Mouse (Mus musculus): ENCODE results near the gene 4930432K21Rik. TPM values are rescaled to one million over a fixed set of nuclear protein-coding genes. Genes with fewer than 3 reads are reported as not detected.

The 4930432K21Rik gene
- polyA plus RNA-seq, 1 experiment from 2014 or later, result 0.53 TPM

GRCm38 (mm10) chr8:84106216-84107040, 41.4 kb upstream of the 4930432K21Rik start:
- Histone ChIP-seq H3K36me3 (replicated peaks; ENCODE audit: control insufficient read depth, insufficient read depth, low read depth, low read length) (no peaks in the 10 kb centered on the region), H3K9me3 (replicated peaks; ENCODE audit: control insufficient read depth, low read length) (no peaks in the 10 kb centered on the region), H3K4me2 (ENCODE audit: low read depth, low read length) (no peak overlapping the region), H3K4me3 (ENCODE audit: low read depth, low read length) (no peak overlapping the region), H3K27ac (replicated peaks; ENCODE audit: low read depth, low read length) (no peak overlapping the region), H3K27me3 (ENCODE audit: control insufficient read depth, insufficient read depth, low read length) (no peaks in the 10 kb centered on the region), H3K4me1 (ENCODE audit: control insufficient read depth, insufficient read depth, low read length) (peaks cover 4% of the 10 kb centered on the region; the same call in 1 of the 2 replicates), H3K9ac (replicated peaks; ENCODE audit: low read length) (no peak overlapping the region)
- no peak for DNase-seq (ENCODE audit: low spot score)
- WGBS, result 91% methylated on average over 6 of the region's 6 CpGs
- no peak for ATAC-seq (replicated peaks; ENCODE audit: insufficient number of reproducible peaks, low FRiP score, low TSS enrichment, low read depth)

- no peak for DNase-seq (ENCODE audit: low spot score)
- Histone ChIP-seq H3K9ac (replicated peaks; ENCODE audit: low read length) (no peak overlapping the region), H3K4me2 (ENCODE audit: low read depth, low read length) (no peak overlapping the region), H3K36me3 (replicated peaks; ENCODE audit: control insufficient read depth, insufficient read depth, low read depth, low read length) (no peaks in the 10 kb centered on the region), H3K4me1 (ENCODE audit: control insufficient read depth, insufficient read depth, low read length) (no peaks in the 10 kb centered on the region), H3K9me3 (replicated peaks; ENCODE audit: control insufficient read depth, low read length) (no peaks in the 10 kb centered on the region), H3K27ac (replicated peaks; ENCODE audit: low read depth, low read length) (no peak overlapping the region), H3K4me3 (ENCODE audit: low read depth, low read length) (no peak overlapping the region), H3K27me3 (ENCODE audit: control insufficient read depth, insufficient read depth, low read length) (no peaks in the 10 kb centered on the region)
- WGBS, result 82% methylated on average over 6 of the region's 6 CpGs
- ATAC-seq (replicated peaks; ENCODE audit: insufficient number of reproducible peaks, low FRiP score, low TSS enrichment, low read depth), result no peak
Measured at GRCm38 (mm10) chr8:84115646-84116045, 32.2 kb upstream of the 4930432K21Rik start.

- H3K27me3 ChIP-seq (ENCODE audit: control insufficient read depth, insufficient read depth, low read length), result no peaks in the 10 kb centered on the region
- no peaks in the 10 kb centered on the region for H3K36me3 ChIP-seq (replicated peaks; ENCODE audit: control insufficient read depth, insufficient read depth, low read depth, low read length)
- no peak overlapping the region for H3K4me2 ChIP-seq (ENCODE audit: low read depth, low read length)
- H3K9ac ChIP-seq (replicated peaks; ENCODE audit: low read length), result no peak overlapping the region
- no peak overlapping the region for H3K4me3 ChIP-seq (ENCODE audit: low read depth, low read length)
- ATAC-seq (replicated peaks; ENCODE audit: insufficient number of reproducible peaks, low FRiP score, low TSS enrichment, low read depth) (no peak), DNase-seq (ENCODE audit: low spot score) (no peak)
- no peak overlapping the region for H3K27ac ChIP-seq (replicated peaks; ENCODE audit: low read depth, low read length)
- no peaks in the 10 kb centered on the region for H3K4me1 ChIP-seq (ENCODE audit: control insufficient read depth, insufficient read depth, low read length)
- no peaks in the 10 kb centered on the region for H3K9me3 ChIP-seq (replicated peaks; ENCODE audit: control insufficient read depth, low read length)
- 87% methylated on average over 3 of the region's 3 CpGs for WGBS
Measured at GRCm38 (mm10) chr8:84122151-84122550, 25.7 kb upstream of the 4930432K21Rik start.

- no peak within 1 kb of the TSS for H3K4me2 ChIP-seq (ENCODE audit: low read depth, low read length)
- no peak within 1 kb of the TSS for H3K27ac ChIP-seq (replicated peaks; ENCODE audit: low read depth, low read length)
- no peaks in the 10 kb centered on the region for H3K9me3 ChIP-seq (replicated peaks; ENCODE audit: control insufficient read depth, low read length)
- no peak for DNase-seq (ENCODE audit: low spot score)
- no peaks in the 10 kb centered on the region for H3K4me1 ChIP-seq (ENCODE audit: control insufficient read depth, insufficient read depth, low read length)
- no peak for ATAC-seq (replicated peaks; ENCODE audit: insufficient number of reproducible peaks, low FRiP score, low TSS enrichment, low read depth)
- H3K27me3 ChIP-seq (ENCODE audit: control insufficient read depth, insufficient read depth, low read length), result no peaks in the 10 kb centered on the region
- WGBS, result 48% methylated on average over 9 of the region's 9 CpGs
- H3K36me3 ChIP-seq (replicated peaks; ENCODE audit: control insufficient read depth, insufficient read depth, low read depth, low read length), result no peaks in the 10 kb centered on the region
- no peak within 1 kb of the TSS for H3K9ac ChIP-seq (replicated peaks; ENCODE audit: low read length)
- no peak within 1 kb of the TSS for H3K4me3 ChIP-seq (ENCODE audit: low read depth, low read length)
Measured at GRCm38 (mm10) chr8:84125656-84126055, 22.2 kb upstream of the 4930432K21Rik start, which contains the start of gene Podnl1. Gene Podnl1 (plus strand): TSS chr8:84125989.

GRCm38 (mm10) chr8:84126742-84127141, 21.1 kb upstream of the 4930432K21Rik start:
- no peak for DNase-seq (ENCODE audit: low spot score)
- Histone ChIP-seq H3K4me1 (ENCODE audit: control insufficient read depth, insufficient read depth, low read length) (no peaks in the 10 kb centered on the region), H3K27me3 (ENCODE audit: control insufficient read depth, insufficient read depth, low read length) (no peaks in the 10 kb centered on the region), H3K36me3 (replicated peaks; ENCODE audit: control insufficient read depth, insufficient read depth, low read depth, low read length) (no peaks in the 10 kb centered on the region; the same call in 1 of the 2 replicates), H3K9ac (replicated peaks; ENCODE audit: low read length) (no peak overlapping the region), H3K27ac (replicated peaks; ENCODE audit: low read depth, low read length) (no peak overlapping the region), H3K4me2 (ENCODE audit: low read depth, low read length) (no peak overlapping the region), H3K4me3 (ENCODE audit: low read depth, low read length) (no peak overlapping the region), H3K9me3 (replicated peaks; ENCODE audit: control insufficient read depth, low read length) (no peaks in the 10 kb centered on the region)
- WGBS, result 85% methylated on average over 2 of the region's 2 CpGs
- ATAC-seq (replicated peaks; ENCODE audit: insufficient number of reproducible peaks, low FRiP score, low TSS enrichment, low read depth), result no peak

- WGBS, result 61% methylated on average over 17 of the region's 17 CpGs
- Histone ChIP-seq H3K4me3 (ENCODE audit: low read depth, low read length) (no peak overlapping the region), H3K27me3 (ENCODE audit: control insufficient read depth, insufficient read depth, low read length) (no peaks in the 10 kb centered on the region), H3K9ac (replicated peaks; ENCODE audit: low read length) (no peak overlapping the region), H3K4me1 (ENCODE audit: control insufficient read depth, insufficient read depth, low read length) (no peaks in the 10 kb centered on the region), H3K27ac (replicated peaks; ENCODE audit: low read depth, low read length) (no peak overlapping the region), H3K36me3 (replicated peaks; ENCODE audit: control insufficient read depth, insufficient read depth, low read depth, low read length) (no peaks in the 10 kb centered on the region; the same call in 1 of the 2 replicates), H3K9me3 (replicated peaks; ENCODE audit: control insufficient read depth, low read length) (no peaks in the 10 kb centered on the region), H3K4me2 (ENCODE audit: low read depth, low read length) (no peak overlapping the region)
- DNase-seq (ENCODE audit: low spot score) (no peak), ATAC-seq (replicated peaks; ENCODE audit: insufficient number of reproducible peaks, low FRiP score, low TSS enrichment, low read depth) (peak; percentile 11; the same call in 1 of the 2 replicates)
Measured at GRCm38 (mm10) chr8:84127202-84127901, 20.5 kb upstream of the 4930432K21Rik start.

- 78% methylated on average over 8 of the region's 8 CpGs for WGBS
- no peak overlapping the region for H3K27ac ChIP-seq (replicated peaks; ENCODE audit: low read depth, low read length)
- no peak overlapping the region for H3K4me3 ChIP-seq (ENCODE audit: low read depth, low read length)
- H3K27me3 ChIP-seq (ENCODE audit: control insufficient read depth, insufficient read depth, low read length), result no peaks in the 10 kb centered on the region
- no peak for ATAC-seq (replicated peaks; ENCODE audit: insufficient number of reproducible peaks, low FRiP score, low TSS enrichment, low read depth)
- no peaks in the 10 kb centered on the region for H3K9me3 ChIP-seq (replicated peaks; ENCODE audit: control insufficient read depth, low read length)
- no peak overlapping the region; the same call in 1 of the 2 replicates for H3K9ac ChIP-seq (replicated peaks; ENCODE audit: low read length)
- peaks cover 4% of the 10 kb centered on the region for H3K36me3 ChIP-seq (replicated peaks; ENCODE audit: control insufficient read depth, insufficient read depth, low read depth, low read length)
- no peak overlapping the region for H3K4me2 ChIP-seq (ENCODE audit: low read depth, low read length)
- no peak for DNase-seq (ENCODE audit: low spot score)
- H3K4me1 ChIP-seq (ENCODE audit: control insufficient read depth, insufficient read depth, low read length), result no peaks in the 10 kb centered on the region
Measured at GRCm38 (mm10) chr8:84128277-84128676, 19.5 kb upstream of the 4930432K21Rik start.

- H3K27me3 ChIP-seq (ENCODE audit: control insufficient read depth, insufficient read depth, low read length), result no peaks in the 10 kb centered on the region
- H3K4me1 ChIP-seq (ENCODE audit: control insufficient read depth, insufficient read depth, low read length), result no peaks in the 10 kb centered on the region
- no peak overlapping the region for H3K27ac ChIP-seq (replicated peaks; ENCODE audit: low read depth, low read length)
- peaks cover 9% of the 10 kb centered on the region for H3K36me3 ChIP-seq (replicated peaks; ENCODE audit: control insufficient read depth, insufficient read depth, low read depth, low read length)
- no peaks in the 10 kb centered on the region for H3K9me3 ChIP-seq (replicated peaks; ENCODE audit: control insufficient read depth, low read length)
- H3K4me2 ChIP-seq (ENCODE audit: low read depth, low read length), result no peak overlapping the region
- H3K4me3 ChIP-seq (ENCODE audit: low read depth, low read length), result no peak overlapping the region
- no peak for DNase-seq (ENCODE audit: low spot score)
- H3K9ac ChIP-seq (replicated peaks; ENCODE audit: low read length), result no peak overlapping the region; the same call in 1 of the 2 replicates
- 43% methylated on average over 30 of the region's 30 CpGs for WGBS
- no peak for ATAC-seq (replicated peaks; ENCODE audit: insufficient number of reproducible peaks, low FRiP score, low TSS enrichment, low read depth)
Measured at GRCm38 (mm10) chr8:84130806-84131205, 17.0 kb upstream of the 4930432K21Rik start.

Data from embryonic facial prominence, embryonic 11.5 days (tissue).